Comparison of ENCODE assay signal across 17 mouse cellular contexts in genomic region chr6:131262009-131262408, GRCm38 (mm10). TPM values are rescaled to one million over a fixed set of nuclear protein-coding genes. Genes with fewer than 3 reads are reported as not detected.
"Had no signal": no experiment of that assay in that cellular context is flagged by ENCODE, and none has a peak within 500 bp of the region (broad histone marks: within the 10 kb centered on the region; RNA-seq: fewer than 3 reads in every experiment).

No protein-coding gene starts in this region.

- H3K4me2 ChIP-seq: lung, embryonic 14.5 days; midbrain, embryonic 12.5 days; neural tube, embryonic 12.5 days; stomach, embryonic 15.5 days had no signal

- H3K4me3 ChIP-seq: midbrain, embryonic 10.5 days; midbrain, embryonic 12.5 days; neural tube, embryonic 12.5 days; stomach, embryonic 15.5 days had no signal

- DNase-seq: lung, adult 18-20 months; lung, embryonic 14.5 days; lung, postnatal 10 days; lung, postnatal 4 days; midbrain, embryonic 14.5 days; right cerebral cortex, postnatal 14 days; thymus, adult 2 months; thymus, postnatal 25 days; thymus, postnatal 4 days had no signal

- H3K27ac ChIP-seq: midbrain, embryonic 10.5 days; midbrain, embryonic 12.5 days; neural tube, embryonic 12.5 days; stomach, embryonic 15.5 days; stomach, postnatal 0 days had no signal

- H3K4me1 ChIP-seq: midbrain, embryonic 10.5 days; midbrain, embryonic 12.5 days; neural tube, embryonic 12.5 days; stomach, embryonic 15.5 days had no signal

- H3K9me3 ChIP-seq: stomach, embryonic 15.5 days had no signal

- H3K9ac ChIP-seq: lung, embryonic 14.5 days; midbrain, embryonic 12.5 days; neural tube, embryonic 12.5 days; stomach, embryonic 15.5 days had no signal

- H3K36me3 ChIP-seq: midbrain, embryonic 10.5 days; midbrain, embryonic 12.5 days; neural tube, embryonic 12.5 days; stomach, embryonic 15.5 days had no signal

- H3K27me3 ChIP-seq: midbrain, embryonic 12.5 days; neural tube, embryonic 12.5 days; stomach, embryonic 15.5 days had no signal

RNA-seq across cellular contexts. Expression of gene Klra2, which starts 14.8 kb away (rescaled TPM):
- total RNA-seq: megakaryocyte-erythroid progenitor cell, adult 5-6 weeks had no signal
- polyA plus RNA-seq: midbrain, embryonic 10.5 days; midbrain, embryonic 12.5 days; midbrain, postnatal 0 days; neural tube, embryonic 12.5 days; testis, adult 2 months had no signal
